Mouse (Mus musculus) forebrain, embryonic 14.5 days (tissue): ENCODE results near the gene Hes3. TPM values are rescaled to one million over a fixed set of nuclear protein-coding genes. Genes with fewer than 3 reads are reported as not detected.
A peak's percentile ranks its signal among the peaks of the same experiment; 100 is the strongest.

ENCODE experiments used
- ATAC-seq: fragments of 200-750 bp; cut with Nextera tagmentation; 2 replicates; pipeline ENCODE4 v1.8.0; 2017; ENCODE audit warnings: mild to moderate bottlenecking, moderate library complexity
- DNase-seq: peaks from one replicate; pipeline ENCODE4 v3.0.0-alpha.2; 2015; ENCODE audit warnings: low spot score
- H3K27ac ChIP-seq: fragments of 300-500 bp; sonication (generic); 2 replicates; pipeline ENCODE4 v1.5.1; 2014; ENCODE audit warnings: low read depth, mild to moderate bottlenecking, control low read depth, low read length, moderate library complexity
- H3K27me3 ChIP-seq: fragments of 300-500 bp; sonication (generic); replicated peaks from 2 replicates; pipeline ENCODE4 v1.6.1; 2014; ENCODE audit warnings: low read length, control low read depth, mixed read lengths; ENCODE audit not compliant: control insufficient read depth, insufficient read depth
- H3K36me3 ChIP-seq: fragments of 300-500 bp; sonication (generic); 2 replicates; pipeline ENCODE4 v1.6.1; 2014; ENCODE audit warnings: low read length, control low read depth; ENCODE audit not compliant: control insufficient read depth, insufficient read depth
- H3K4me1 ChIP-seq: fragments of 300-500 bp; sonication (generic); 2 replicates; pipeline ENCODE4 v1.6.1; 2014; ENCODE audit warnings: antibody characterized with exemption, low read length, control low read depth; ENCODE audit not compliant: control insufficient read depth, insufficient read depth
- H3K4me2 ChIP-seq: fragments of 300-500 bp; sonication (generic); 2 replicates; pipeline ENCODE4 v1.6.1; 2014; ENCODE audit warnings: mild to moderate bottlenecking, control low read depth, low read length
- H3K4me3 ChIP-seq: fragments of 300-500 bp; sonication (generic); 2 replicates; pipeline ENCODE4 v1.5.1; 2014; ENCODE audit warnings: low read depth, low read length, control low read depth
- H3K9ac ChIP-seq: fragments of 300-500 bp; sonication (generic); 2 replicates; pipeline ENCODE4 v1.6.1; 2014; ENCODE audit warnings: mild to moderate bottlenecking, low read length, control low read depth, moderate library complexity
- H3K9me3 ChIP-seq: fragments of 300-500 bp; sonication (generic); replicated peaks from 2 replicates; pipeline ENCODE4 v1.6.1; 2016; ENCODE audit warnings: low read length, control low read depth, mixed read lengths; ENCODE audit not compliant: control insufficient read depth
- WGBS: fragments of 180-500 bp; shearing (Covaris S2); extraction: QIAGEN DNeasy Blood & Tissue Kit; methylation state at CpG from one replicate; pipeline ENCODE4 v1.1.7; 2014; 5-methylcytosine and 5-hydroxymethylcytosine counted together
- polyA plus RNA-seq: library from polyadenylated mRNA; unstranded; fragments of >200 nt; fragmentation: Nextera tagmentation; extraction: Ambion mirVana; gene quantifications from 2 replicates; pipeline ENCODE4 v1.2.1, GENCODE M21; 2014

Hes3 gene
- polyA plus RNA-seq, 1 experiment from 2014 or later: not detected

GRCm38 (mm10) chr4:152263512-152264176 lies 27.8 kb downstream of the Hes3 start:
- Histone ChIP-seq H3K27ac (no peak overlapping the region), H3K4me1 (0 out of 2 replicates have a peak, but pooled peaks cover 3% of the 10 kb centered on the region), H3K9ac (no peak overlapping the region), H3K27me3 (no peaks in the 10 kb centered on the region), H3K4me2 (no peak overlapping the region), H3K9me3 (no peaks in the 10 kb centered on the region), H3K4me3 (no peak overlapping the region), H3K36me3 (no peaks in the 10 kb centered on the region)
- ATAC-seq (no peak), DNase-seq (no peak)
- WGBS: 42% methylated on average over 10 of the region's 10 CpGs

GRCm38 (mm10) chr4:152263089-152263488 lies 28.4 kb downstream of the Hes3 start:
- Histone ChIP-seq H3K9ac (no peak overlapping the region), H3K9me3 (no peaks in the 10 kb centered on the region), H3K36me3 (no peaks in the 10 kb centered on the region), H3K27ac (no peak overlapping the region), H3K4me1 (0 out of 2 replicates have a peak, but pooled peaks cover 3% of the 10 kb centered on the region), H3K4me2 (no peak overlapping the region), H3K4me3 (no peak overlapping the region), H3K27me3 (no peaks in the 10 kb centered on the region)
- DNase-seq (no peak), ATAC-seq (no peak)
- 73% methylated on average over 9 of the region's 9 CpGs for WGBS

- no peaks in the 10 kb centered on the region for H3K9me3 ChIP-seq
- no peaks in the 10 kb centered on the region for H3K4me1 ChIP-seq
- no peak overlapping the region for H3K9ac ChIP-seq
- no peak for DNase-seq
- no peak overlapping the region for H3K4me3 ChIP-seq
- no peaks in the 10 kb centered on the region for H3K27me3 ChIP-seq
- no peak overlapping the region for H3K27ac ChIP-seq
- WGBS: 71% methylated on average over 9 of the region's 9 CpGs
- no peaks in the 10 kb centered on the region for H3K36me3 ChIP-seq
- no peak overlapping the region for H3K4me2 ChIP-seq
- no peak for ATAC-seq
These were observed 29.3 kb downstream of the Hes3 start for GRCm38 (mm10) chr4:152262187-152262586.

GRCm38 (mm10) chr4:152260451-152260850 lies 31.0 kb downstream of the Hes3 start:
- Histone ChIP-seq H3K4me2 (no peak overlapping the region), H3K27ac (no peak overlapping the region), H3K9me3 (no peaks in the 10 kb centered on the region), H3K27me3 (no peaks in the 10 kb centered on the region), H3K4me1 (no peaks in the 10 kb centered on the region), H3K9ac (no peak overlapping the region), H3K36me3 (no peaks in the 10 kb centered on the region), H3K4me3 (no peak overlapping the region)
- DNase-seq: no peak
- 97% methylated on average over 8 of the region's 8 CpGs for WGBS
- ATAC-seq: no peak

GRCm38 (mm10) chr4:152257070-152257469 lies 34.4 kb downstream of the Hes3 start:
- Histone ChIP-seq H3K9me3 (no peaks in the 10 kb centered on the region), H3K9ac (no peak overlapping the region), H3K4me3 (no peak overlapping the region), H3K27me3 (no peaks in the 10 kb centered on the region), H3K36me3 (0 out of 2 replicates have a peak, but pooled peaks cover 5% of the 10 kb centered on the region), H3K27ac (peak overlapping the region; percentile 14; the same call in 1 of the 2 replicates), H3K4me1 (no peaks in the 10 kb centered on the region), H3K4me2 (no peak overlapping the region)
- 52% methylated on average over 6 of the region's 6 CpGs for WGBS
- DNase-seq (peak; percentile 76), ATAC-seq (peak; percentile 67; the same call in 1 of the 2 replicates)

- Histone ChIP-seq H3K4me3 (no peak overlapping the region), H3K4me2 (no peak overlapping the region), H3K4me1 (no peaks in the 10 kb centered on the region), H3K27me3 (no peaks in the 10 kb centered on the region), H3K9ac (no peak overlapping the region), H3K27ac (no peak overlapping the region), H3K36me3 (0 out of 2 replicates have a peak, but pooled peaks cover 5% of the 10 kb centered on the region), H3K9me3 (no peaks in the 10 kb centered on the region)
- WGBS: 87% methylated on average over 9 of the region's 9 CpGs
- DNase-seq (no peak), ATAC-seq (no peak)
These were observed 38.2 kb downstream of the Hes3 start for GRCm38 (mm10) chr4:152253183-152253759.

- ATAC-seq: no peak
- 84% methylated on average over 6 of the region's 6 CpGs for WGBS
These were observed 40.8 kb downstream of the Hes3 start for GRCm38 (mm10) chr4:152250615-152251014.

GRCm38 (mm10) chr4:152247195-152247594 lies 44.3 kb downstream of the Hes3 start:
- Histone ChIP-seq H3K4me1 (no peaks in the 10 kb centered on the region), H3K27ac (no peak overlapping the region), H3K4me2 (no peak overlapping the region), H3K9me3 (no peaks in the 10 kb centered on the region), H3K27me3 (no peaks in the 10 kb centered on the region), H3K4me3 (no peak overlapping the region), H3K36me3 (no peaks in the 10 kb centered on the region), H3K9ac (no peak overlapping the region)
- no peak for DNase-seq
- ATAC-seq: no peak
- WGBS: 83% methylated on average over 3 of the region's 3 CpGs

More at GRCm38 (mm10) chr4:152250615-152251014, 40.8 kb downstream of the Hes3 start:
- no peak for DNase-seq
- Histone ChIP-seq H3K9ac (no peak overlapping the region), H3K36me3 (0 out of 2 replicates have a peak, but pooled peaks cover 5% of the 10 kb centered on the region), H3K4me1 (no peaks in the 10 kb centered on the region), H3K27ac (no peak overlapping the region), H3K27me3 (no peaks in the 10 kb centered on the region), H3K4me3 (no peak overlapping the region), H3K9me3 (no peaks in the 10 kb centered on the region), H3K4me2 (no peak overlapping the region)

- Histone ChIP-seq H3K4me1 (no peaks in the 10 kb centered on the region), H3K4me3 (no peak overlapping the region), H3K4me2 (no peak overlapping the region), H3K36me3 (no peaks in the 10 kb centered on the region), H3K27ac (no peak overlapping the region), H3K9ac (no peak overlapping the region), H3K9me3 (no peaks in the 10 kb centered on the region), H3K27me3 (no peaks in the 10 kb centered on the region)
- DNase-seq: no peak
- ATAC-seq: no peak
- 85% methylated on average over 6 of the region's 6 CpGs for WGBS
These were observed 45.5 kb downstream of the Hes3 start for GRCm38 (mm10) chr4:152246011-152246410.
